Mouse (Mus musculus) G1E-ER4 (cell line): ENCODE results near the gene Txlnb. TPM values are rescaled to one million over a fixed set of nuclear protein-coding genes. Genes with fewer than 3 reads are reported as not detected.

Experiments
- GATA1 ChIP-seq: IDR thresholded peaks from one replicate; pipeline ENCODE4 v1.8.0; 2012; ENCODE audit warnings: low read length, inconsistent platforms
- polyA plus RNA-seq: library from polyadenylated mRNA; stranded (reverse); fragments of >175 nt; gene quantifications from 2 replicates; pipeline ENCODE4 v1.2.3, GENCODE M21; 2012

Gene Txlnb
- not detected in 2 replicates for polyA plus RNA-seq

GRCm38 (mm10) chr10:17795767-17796631 lies at the start of gene Txlnb:
Gene Txlnb, plus strand, starts transcription at chr10:17796226.
- TF ChIP-seq GATA1: no peak

DNA sequence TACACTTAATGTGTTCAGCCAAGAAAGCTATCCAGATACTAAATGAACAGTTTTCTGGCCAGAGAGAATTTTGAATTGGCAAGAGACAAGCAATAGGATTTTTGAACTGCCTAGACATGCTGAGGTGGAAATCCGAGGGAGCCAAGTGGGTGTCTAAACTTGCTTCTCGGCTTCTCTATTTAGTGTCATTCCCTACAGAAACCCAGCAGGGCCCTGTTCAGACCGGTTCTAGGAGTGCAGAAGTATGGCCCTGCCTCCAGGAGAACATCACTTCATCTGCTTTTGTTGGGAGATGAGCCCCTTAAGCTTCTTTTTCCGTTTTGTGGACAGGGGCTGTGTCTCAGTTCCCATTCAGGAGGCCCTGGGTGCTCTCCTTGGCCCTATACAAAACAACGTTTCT lies 43.5 kb upstream of the Txlnb start:
- TF ChIP-seq GATA1: no peak

DNA sequence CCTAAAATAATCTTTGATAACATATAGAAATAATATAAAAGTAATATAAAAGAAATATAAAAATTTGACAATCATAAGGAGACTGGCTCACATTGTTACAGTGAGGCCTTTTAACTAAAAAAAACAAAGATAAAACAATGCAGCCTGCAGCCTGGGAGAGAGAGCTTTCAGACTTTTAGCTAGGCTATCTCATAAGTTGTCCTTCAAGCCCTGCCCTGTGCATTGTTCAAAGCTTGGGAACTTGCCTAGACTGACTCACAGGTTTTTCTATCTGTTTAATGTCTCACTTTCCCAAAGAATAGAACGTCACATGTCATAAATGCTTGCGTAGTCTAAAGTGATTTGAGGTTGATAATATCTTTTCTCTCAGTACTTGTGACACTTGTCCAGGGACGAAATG lies 36.3 kb upstream of the Txlnb start:
- TF ChIP-seq GATA1: no peak

- TF ChIP-seq GATA1: no peak
These were observed 35.0 kb upstream of the Txlnb start for GRCm38 (mm10) chr10:17760750-17761613.

DNA sequence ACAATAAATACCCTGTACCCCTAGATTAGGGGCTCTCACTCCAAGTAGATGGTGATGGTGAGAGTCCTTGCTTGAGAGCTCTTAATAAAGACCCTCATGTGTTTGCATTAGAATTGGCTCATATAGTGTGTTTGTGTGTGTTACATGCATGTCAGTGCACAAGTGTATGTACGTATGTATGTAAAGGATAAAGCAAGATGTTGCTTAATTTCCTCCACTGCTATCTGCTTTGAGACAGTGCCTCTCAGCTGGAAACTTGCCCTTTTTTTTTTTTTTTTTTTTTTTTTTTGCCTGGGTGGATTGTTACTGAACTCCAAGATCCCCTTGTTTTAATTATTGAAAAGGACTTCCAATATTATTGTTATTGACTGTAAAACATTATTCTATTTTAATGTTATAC lies 34.4 kb upstream of the Txlnb start:
- no peak for TF ChIP-seq GATA1

- TF ChIP-seq GATA1: no peak
These were observed 33.1 kb upstream of the Txlnb start for GRCm38 (mm10) chr10:17762946-17763345.

DNA sequence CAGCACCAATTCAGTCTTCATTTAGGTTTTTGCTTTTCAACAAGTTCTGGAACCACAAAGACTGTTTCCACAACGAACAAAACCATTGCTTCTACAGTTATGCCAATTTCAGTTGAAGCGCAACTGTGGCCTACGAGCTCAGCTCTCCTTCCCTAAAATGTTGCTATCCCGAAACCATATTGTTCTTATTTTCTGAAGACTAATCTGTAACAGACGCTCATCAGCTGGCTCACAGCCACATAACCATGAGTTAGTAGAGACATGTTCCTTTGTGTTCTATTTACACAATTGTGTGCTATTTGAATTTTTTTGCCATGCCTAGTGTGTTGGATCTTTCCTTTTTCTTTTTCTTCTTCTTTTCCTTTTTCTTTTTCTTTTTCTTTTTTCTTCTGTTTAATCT lies 26.2 kb upstream of the Txlnb start:
- TF ChIP-seq GATA1: no peak

- TF ChIP-seq GATA1: no peak
These were observed 23.7 kb upstream of the Txlnb start for GRCm38 (mm10) chr10:17772364-17772763.

- no peak for TF ChIP-seq GATA1
These were observed 21.7 kb upstream of the Txlnb start for GRCm38 (mm10) chr10:17774366-17774765.

DNA sequence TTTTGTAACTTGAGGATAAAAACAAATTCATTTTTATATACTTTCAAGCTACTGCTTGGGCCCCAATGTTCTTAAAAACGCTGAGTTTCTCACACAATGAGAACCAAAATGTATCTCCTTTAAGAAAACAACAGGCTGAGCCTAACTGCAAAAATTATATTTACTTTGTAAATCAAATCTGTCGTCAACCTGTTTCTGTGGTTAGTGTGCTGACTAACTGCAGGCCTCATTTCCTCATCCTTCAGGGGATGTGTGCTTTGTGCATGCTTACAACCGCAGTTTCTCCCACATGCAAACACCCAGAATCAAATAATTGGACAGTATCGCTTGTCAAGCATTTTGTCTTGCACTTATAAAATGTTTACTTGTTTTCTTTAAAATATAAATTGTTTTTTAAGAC lies 20.9 kb upstream of the Txlnb start:
- no peak for TF ChIP-seq GATA1

DNA sequence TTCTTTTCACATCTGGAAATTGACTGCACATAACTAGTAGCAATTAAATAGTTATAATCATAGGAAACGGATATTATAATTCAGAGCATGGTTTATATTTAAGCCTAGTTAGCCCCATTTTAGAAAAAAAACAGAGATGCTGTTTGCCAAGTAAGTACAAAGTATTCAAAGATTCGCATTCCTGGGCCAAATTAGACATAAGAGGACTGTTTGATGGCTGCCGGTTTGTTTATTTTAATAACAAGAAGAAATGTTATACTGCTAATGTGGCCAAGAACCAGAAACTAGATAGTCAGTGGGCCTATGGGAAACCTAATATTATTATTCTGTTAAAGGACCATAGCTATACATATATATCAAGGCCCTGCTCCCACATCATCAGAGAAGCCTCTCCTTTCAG lies 9.3 kb upstream of the Txlnb start:
- TF ChIP-seq GATA1: no peak

GRCm38 (mm10) chr10:17787938-17788337 lies 8.1 kb upstream of the Txlnb start:
- no peak for TF ChIP-seq GATA1

- TF ChIP-seq GATA1: no peak
These were observed 7.7 kb upstream of the Txlnb start for GRCm38 (mm10) chr10:17788347-17788746.

GRCm38 (mm10) chr10:17793926-17794325 lies 2.1 kb upstream of the Txlnb start:
- no peak for TF ChIP-seq GATA1

DNA sequence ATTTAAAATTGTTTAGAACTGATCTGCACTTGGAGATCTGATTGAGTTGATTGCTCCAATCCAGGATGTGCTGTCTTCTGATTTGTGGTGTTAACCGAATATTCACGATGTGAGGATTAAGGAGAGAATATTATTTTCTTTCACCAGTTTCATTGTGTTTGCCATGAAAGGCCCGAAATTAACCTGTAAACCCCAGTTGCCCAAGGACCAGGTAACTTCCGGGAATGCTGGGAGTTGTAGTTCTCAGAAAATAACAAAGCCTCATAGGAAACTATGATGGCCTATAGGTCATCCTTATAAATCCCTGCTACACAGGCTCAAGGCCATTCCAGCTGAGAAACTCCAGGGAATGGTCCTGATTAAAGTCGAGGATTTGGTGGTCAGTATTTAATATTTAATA lies 1.6 kb upstream of the Txlnb start:
- TF ChIP-seq GATA1: no peak

DNA sequence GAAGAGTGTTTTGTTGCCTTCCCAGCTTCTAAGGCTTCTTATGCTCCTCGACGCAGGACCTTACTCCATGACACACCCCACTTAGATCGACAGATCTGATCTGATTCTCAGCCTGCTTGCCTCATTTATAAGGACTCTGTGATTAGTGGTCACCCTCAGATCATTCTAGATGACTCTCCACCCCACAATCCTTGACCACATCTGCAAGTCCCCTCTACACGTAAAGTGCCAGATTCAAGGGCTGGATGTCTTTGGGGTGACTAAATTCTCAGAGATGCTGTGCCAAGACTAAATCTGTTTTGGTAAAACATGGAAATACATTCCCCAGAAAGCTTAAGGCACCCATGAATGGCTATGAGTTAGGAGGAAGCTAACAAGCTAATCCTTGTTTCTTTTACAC lies 799 bp upstream of the Txlnb start:
- no peak for TF ChIP-seq GATA1
